Mouse (Mus musculus) hindbrain, embryonic 16.5 days (tissue): ENCODE measurements around the gene Jag1. TPM values are rescaled to one million over a fixed set of nuclear protein-coding genes. Genes with fewer than 3 reads are reported as not detected.

ENCODE experiments used
- polyA plus RNA-seq: library from polyadenylated mRNA; unstranded; fragments of >200 nt; fragmentation: Nextera tagmentation; extraction: Ambion mirVana; gene quantifications from 2 replicates; pipeline ENCODE4 v1.2.1, GENCODE M21; 2015

Jag1 gene
- polyA plus RNA-seq, 1 experiment from 2014 or later: 5.1 TPM

Other genes starting within 250 kb of the Jag1 start
- gene AL731706.2, start 231.0 kb downstream of the Jag1 start, polyA plus RNA-seq: 28.3 and 32.0 TPM in 2 replicates
- 10.6 and 12.7 TPM in 2 replicates for gene Slx4ip, start 225.4 kb downstream of the Jag1 start, polyA plus RNA-seq
- gene AL731706.1, start 225.3 kb downstream of the Jag1 start, polyA plus RNA-seq: 20.1 and 23.9 TPM in 2 replicates
- 12.8 and 14.4 TPM in 2 replicates for gene Mkks, start 225.3 kb downstream of the Jag1 start, polyA plus RNA-seq